Mouse (Mus musculus) liver, embryonic 14.5 days (tissue): Measurements from ENCODE around the gene Klhl29. TPM values are rescaled to one million over a fixed set of nuclear protein-coding genes. Genes with fewer than 3 reads are reported as not detected.
A peak's percentile ranks its signal among the peaks of the same experiment; 100 is the strongest.

Experiments used
- ATAC-seq: fragments of 200-750 bp; cut with Nextera tagmentation; 2 replicates; pipeline ENCODE4 v1.8.0; 2017; ENCODE audit warnings: moderate number of reproducible peaks, mild to moderate bottlenecking, moderate library complexity; ENCODE audit not compliant: insufficient read depth
- DNase-seq, 3 experiments: peaks; one replicate each; pipeline ENCODE4 v3.0.0-alpha.2; 2012 to 2013; ENCODE audit warnings: low read depth in 3 of 3, low spot score in 3 of 3
- H3K27ac ChIP-seq: fragments of 300-500 bp; sonication (generic); 2 replicates; pipeline ENCODE4 v1.5.1; 2014; ENCODE audit warnings: moderate library complexity, mild to moderate bottlenecking, control low read depth, inconsistent platforms
- H3K27me3 ChIP-seq: fragments of 300-500 bp; sonication (generic); 2 replicates; pipeline ENCODE4 v1.6.1; 2014; ENCODE audit warnings: mild to moderate bottlenecking, low read length, moderate library complexity; ENCODE audit not compliant: control insufficient read depth, insufficient read depth
- H3K36me3 ChIP-seq: fragments of 300-500 bp; sonication (generic); replicated peaks from 2 replicates; pipeline ENCODE4 v1.6.1; 2014; ENCODE audit warnings: low read depth; ENCODE audit not compliant: control insufficient read depth, insufficient read depth
- H3K4me1 ChIP-seq, 2 experiments: fragments of 200-500 bp in 1 of 2; fragments of 300-500 bp in 1 of 2; sonication (generic) in 1 of 2; replicated peaks; 2 replicates each; pipeline ENCODE4 v1.6.1; 2012 to 2014; ENCODE audit warnings: antibody characterized with exemption in 1 of 2, inconsistent platforms in 1 of 2, low read length in 1 of 2; ENCODE audit not compliant: control insufficient read depth in 2 of 2, insufficient read depth in 2 of 2
- H3K4me2 ChIP-seq: fragments of 300-500 bp; sonication (generic); 2 replicates; pipeline ENCODE4 v1.6.1; 2014; ENCODE audit warnings: low read depth, mild to moderate bottlenecking, control low read depth, moderate library complexity
- H3K4me3 ChIP-seq, 2 experiments: fragments of 200-500 bp in 1 of 2; fragments of 300-500 bp in 1 of 2; sonication (generic) in 1 of 2; 2 replicates each; pipeline ENCODE4 v1.5.1; 2012 to 2014; ENCODE audit warnings: low read depth in 2 of 2, low read length in 2 of 2, mild to moderate bottlenecking in 2 of 2, control low read depth in 1 of 2, inconsistent platforms in 1 of 2, moderate library complexity in 1 of 2; ENCODE audit not compliant: insufficient read depth in 1 of 2
- H3K9ac ChIP-seq: fragments of 300-500 bp; sonication (generic); replicated peaks from 2 replicates; pipeline ENCODE4 v1.6.1; 2014; ENCODE audit warnings: mild to moderate bottlenecking, control low read depth, moderate library complexity
- H3K9me3 ChIP-seq: fragments of 300-500 bp; sonication (generic); 2 replicates; pipeline ENCODE4 v1.6.1; 2016; ENCODE audit warnings: low read length, mixed read lengths; ENCODE audit not compliant: control insufficient read depth
- CTCF ChIP-seq: IDR thresholded peaks from 2 replicates; pipeline ENCODE4 v1.5.1; 2016; ENCODE audit warnings: antibody characterized with exemption, low read depth, control low read depth
- EP300 ChIP-seq: IDR thresholded peaks from 2 replicates; pipeline ENCODE4 v1.6.1; 2016; ENCODE audit warnings: antibody characterized with exemption, low read depth
- WGBS: fragments of 180-500 bp; shearing (Covaris S2); extraction: QIAGEN DNeasy Blood & Tissue Kit; methylation state at CpG from one replicate; pipeline ENCODE4 v1.1.7; 2014; ENCODE audit not compliant: insufficient replicate concordance; 5-methylcytosine and 5-hydroxymethylcytosine counted together
- polyA plus RNA-seq, 2 experiments: library from polyadenylated mRNA; depleted of rRNA in 1 of 2; stranded (reverse) in 1 of 2; unstranded in 1 of 2; fragments of >200 nt; fragmentation: Nextera tagmentation in 1 of 2; extraction: Ambion mirVana in 1 of 2; gene quantifications; 2 replicates each; pipeline versions ENCODE4 v1.2.1 to v1.2.3; 2012 to 2014

The Klhl29 gene
- polyA plus RNA-seq, 2 experiments, result 0.06 to 0.11 TPM

GRCm38 (mm10) chr12:5411346-5411745, 35.9 kb upstream of the Klhl29 start:
- no peak for DNase-seq
- H3K4me2 ChIP-seq, result no peak overlapping the region
- H3K36me3 ChIP-seq, result no peaks in the 10 kb centered on the region
- H3K27me3 ChIP-seq, result no peaks in the 10 kb centered on the region
- no peak overlapping the region for H3K4me3 ChIP-seq
- no peak for TF ChIP-seq EP300
- no peak for TF ChIP-seq CTCF
- H3K27ac ChIP-seq, result no peak overlapping the region
- no peaks in the 10 kb centered on the region for H3K9me3 ChIP-seq
- ATAC-seq, result no peak
- 43% methylated on average over 4 of the region's 4 CpGs for WGBS
- H3K4me1 ChIP-seq, result no peaks in the 10 kb centered on the region; a peak in 1 of 4 replicates
- no peak overlapping the region for H3K9ac ChIP-seq

GRCm38 (mm10) chr12:5410391-5411115, 35.1 kb upstream of the Klhl29 start:
- H3K4me3 ChIP-seq, result no peak overlapping the region
- H3K9me3 ChIP-seq, result no peaks in the 10 kb centered on the region
- ATAC-seq (no peak), DNase-seq (peak; percentile 12 to 20 (median 16))
- H3K27me3 ChIP-seq, result no peaks in the 10 kb centered on the region
- H3K9ac ChIP-seq, result no peak overlapping the region
- 7% methylated on average over 16 of the region's 16 CpGs for WGBS
- no peaks in the 10 kb centered on the region; a peak in 1 of 4 replicates for H3K4me1 ChIP-seq
- H3K27ac ChIP-seq, result no peak overlapping the region
- no peaks in the 10 kb centered on the region for H3K36me3 ChIP-seq
- no peak for TF ChIP-seq EP300
- TF ChIP-seq CTCF, result peak; percentile 85
- H3K4me2 ChIP-seq, result no peak overlapping the region

GRCm38 (mm10) chr12:5407175-5407574, 31.7 kb upstream of the Klhl29 start:
- Histone ChIP-seq H3K4me3 (no peak overlapping the region), H3K9me3 (no peaks in the 10 kb centered on the region), H3K4me2 (no peak overlapping the region), H3K4me1 (no peaks in the 10 kb centered on the region; a peak in 1 of 4 replicates), H3K36me3 (no peaks in the 10 kb centered on the region), H3K27ac (no peak overlapping the region), H3K27me3 (no peaks in the 10 kb centered on the region), H3K9ac (no peak overlapping the region)
- TF ChIP-seq CTCF, result no peak
- no peak for TF ChIP-seq EP300
- ATAC-seq (no peak), DNase-seq (no peak)
- WGBS, result 68% methylated on average over 8 of the region's 8 CpGs

GRCm38 (mm10) chr12:5397423-5397822, 21.9 kb upstream of the Klhl29 start:
- 11% methylated on average over 5 of the region's 5 CpGs for WGBS
- ATAC-seq, result no peak

GRCm38 (mm10) chr12:5395188-5395587, 19.7 kb upstream of the Klhl29 start:
- Histone ChIP-seq H3K27ac (no peak overlapping the region), H3K9me3 (no peaks in the 10 kb centered on the region), H3K4me1 (no peaks in the 10 kb centered on the region), H3K36me3 (no peaks in the 10 kb centered on the region), H3K4me2 (no peak overlapping the region), H3K27me3 (no peaks in the 10 kb centered on the region), H3K9ac (no peak overlapping the region), H3K4me3 (no peak overlapping the region)
- no peak for TF ChIP-seq CTCF
- TF ChIP-seq EP300, result no peak
- ATAC-seq (no peak), DNase-seq (no peak)
- 45% methylated on average over 3 of the region's 3 CpGs for WGBS

More at GRCm38 (mm10) chr12:5397423-5397822, 21.9 kb upstream of the Klhl29 start:
- H3K4me3 ChIP-seq, result no peak overlapping the region
- no peak for TF ChIP-seq CTCF
- no peak for TF ChIP-seq EP300
- H3K4me2 ChIP-seq, result no peak overlapping the region
- H3K9ac ChIP-seq, result no peak overlapping the region
- no peak for DNase-seq
- H3K27ac ChIP-seq, result no peak overlapping the region
- no peaks in the 10 kb centered on the region for H3K9me3 ChIP-seq
- no peaks in the 10 kb centered on the region for H3K4me1 ChIP-seq
- H3K27me3 ChIP-seq, result no peaks in the 10 kb centered on the region
- no peaks in the 10 kb centered on the region for H3K36me3 ChIP-seq
